Mouse (Mus musculus) MEL (cell line): ENCODE results near the gene Cldn3. TPM values are rescaled to one million over a fixed set of nuclear protein-coding genes. Genes with fewer than 3 reads are reported as not detected.

Experiments used
- DNase-seq: peaks from one replicate; pipeline ENCODE4 v3.0.0; 2011; ENCODE audit warnings: low read depth, low spot score
- H3K27ac ChIP-seq: 2 replicates; pipeline ENCODE4 v1.5.1; 2012; ENCODE audit warnings: low read depth, mild to moderate bottlenecking, control low read depth, low read length, moderate library complexity; ENCODE audit not compliant: control insufficient read depth
- H3K27me3 ChIP-seq, 2 experiments: fragments of 150-350 bp in 1 of 2; sonication (generic) in 1 of 2; 2 replicates each; pipeline ENCODE4 v1.6.1; 2012; ENCODE audit warnings: low read length in 2 of 2, mild to moderate bottlenecking in 2 of 2, improper control_type of control experiment in 1 of 2, moderate library complexity in 1 of 2; ENCODE audit not compliant: insufficient read depth in 2 of 2, control insufficient read depth in 1 of 2
- H3K36me3 ChIP-seq, 2 experiments: 2 replicates each; pipeline ENCODE4 v1.6.1; 2012 to 2014; ENCODE audit warnings: low read length in 2 of 2, improper control_type of control experiment in 1 of 2, inconsistent platforms in 1 of 2, mild to moderate bottlenecking in 1 of 2; ENCODE audit not compliant: insufficient read depth in 2 of 2, control insufficient read depth in 1 of 2
- H3K4me1 ChIP-seq, 2 experiments: fragments of 150-350 bp in 1 of 2; sonication (generic) in 1 of 2; 2 replicates each; pipeline ENCODE4 v1.6.1; 2012; ENCODE audit warnings: low read length in 2 of 2, improper control_type of control experiment in 1 of 2, mild to moderate bottlenecking in 1 of 2; ENCODE audit not compliant: insufficient read depth in 2 of 2, control insufficient read depth in 1 of 2
- H3K4me3 ChIP-seq, 2 experiments: fragments of 150-350 bp in 1 of 2; sonication (generic) in 1 of 2; 2 replicates each; pipeline ENCODE4 v1.5.1; 2012; ENCODE audit warnings: low read depth in 2 of 2, low read length in 2 of 2, mild to moderate bottlenecking in 2 of 2, moderate library complexity in 2 of 2, control low read depth in 1 of 2, improper control_type of control experiment in 1 of 2; ENCODE audit not compliant: control insufficient read depth in 1 of 2, insufficient read depth in 1 of 2
- H3K79me2 ChIP-seq: 2 replicates; pipeline ENCODE4 v1.6.1; 2012; ENCODE audit warnings: mild to moderate bottlenecking, low read length, moderate library complexity; ENCODE audit not compliant: control insufficient read depth, poor library complexity, insufficient read depth
- H3K9ac ChIP-seq: 2 replicates; pipeline ENCODE4 v1.6.1; 2012; ENCODE audit warnings: low read depth, mild to moderate bottlenecking, control low read depth, low read length, moderate library complexity; ENCODE audit not compliant: control insufficient read depth, poor library complexity, severe bottlenecking
- H3K9me3 ChIP-seq: fragments of 150-350 bp; sonication (generic); replicated peaks from 2 replicates; pipeline ENCODE4 v1.6.1; 2012; ENCODE audit warnings: mild to moderate bottlenecking, low read length, improper control_type of control experiment, moderate library complexity; ENCODE audit not compliant: insufficient read depth
- ELF1 ChIP-seq: IDR thresholded peaks from 2 replicates; pipeline ENCODE4 v1.6.1; 2014; ENCODE audit warnings: low read depth, mild to moderate bottlenecking, inconsistent platforms, low read length, improper control_type of control experiment, moderate library complexity
- EP300 ChIP-seq, 2 experiments: IDR thresholded peaks; 2 replicates each; pipeline ENCODE4 v1.6.1; 2011; ENCODE audit warnings: improper control_type of control experiment in 2 of 2, low read length in 2 of 2, low read depth in 1 of 2, mild to moderate bottlenecking in 1 of 2
- ETS1 ChIP-seq: IDR thresholded peaks from 2 replicates; pipeline ENCODE4 v1.6.1; 2012; ENCODE audit warnings: low read depth, mild to moderate bottlenecking, inconsistent platforms, low read length, improper control_type of control experiment, moderate library complexity
- GABPA ChIP-seq: IDR thresholded peaks from 2 replicates; pipeline ENCODE4 v1.6.1; 2012; ENCODE audit warnings: low read depth, mild to moderate bottlenecking, inconsistent platforms, low read length, improper control_type of control experiment, moderate library complexity
- HCFC1 ChIP-seq: IDR thresholded peaks from 2 replicates; pipeline ENCODE4 v1.6.1; 2012; ENCODE audit warnings: low read depth, mild to moderate bottlenecking, inconsistent platforms, low read length, improper control_type of control experiment, moderate library complexity
- MYB ChIP-seq: IDR thresholded peaks from 2 replicates; pipeline ENCODE4 v1.6.1; 2011; ENCODE audit warnings: mild to moderate bottlenecking, low read depth, low read length, improper control_type of control experiment
- POLR2A ChIP-seq, 2 experiments: IDR thresholded peaks; 2 replicates each; pipeline ENCODE4 v1.6.1; 2011 to 2012; ENCODE audit warnings: low read length in 2 of 2, mild to moderate bottlenecking in 2 of 2, control low read depth in 1 of 2, improper control_type of control experiment in 1 of 2, low read depth in 1 of 2, moderate library complexity in 1 of 2; ENCODE audit not compliant: control insufficient read depth in 1 of 2, insufficient read depth in 1 of 2, poor library complexity in 1 of 2
- POLR2AphosphoS2 ChIP-seq: IDR thresholded peaks from 2 replicates; pipeline ENCODE4 v1.6.1; 2011; ENCODE audit warnings: low read length, improper control_type of control experiment
- POLR2AphosphoS5 ChIP-seq: IDR thresholded peaks from 2 replicates; pipeline ENCODE4 v1.6.1; 2012; ENCODE audit warnings: low read depth, borderline replicate concordance, mild to moderate bottlenecking, inconsistent platforms, low read length, moderate library complexity, mixed read lengths
- TAL1 ChIP-seq: IDR thresholded peaks from 2 replicates; pipeline ENCODE4 v1.6.1; 2012; ENCODE audit warnings: mild to moderate bottlenecking, inconsistent platforms, low read length, moderate library complexity, mixed read lengths
- USF1 ChIP-seq: IDR thresholded peaks from 2 replicates; pipeline ENCODE4 v1.6.1; 2014; ENCODE audit warnings: low read depth, mild to moderate bottlenecking, inconsistent platforms, low read length, improper control_type of control experiment, moderate library complexity
- ZMIZ1 ChIP-seq: IDR thresholded peaks from 2 replicates; pipeline ENCODE4 v1.6.1; 2012; ENCODE audit warnings: low read depth, mild to moderate bottlenecking, inconsistent platforms, low read length, improper control_type of control experiment, moderate library complexity
- polyA plus RNA-seq, 2 experiments: library from polyadenylated mRNA; stranded (reverse) in 1 of 2; unstranded in 1 of 2; fragments of >175 nt in 1 of 2; fragments of >200 nt in 1 of 2; gene quantifications; 2 replicates each; pipeline versions ENCODE4 v1.2.1 to v1.2.4; 2012; ENCODE audit warnings: low replicate concordance in 2 of 2, low read depth in 1 of 2; ENCODE audit not compliant: insufficient read length in 2 of 2, insufficient read depth in 1 of 2, missing spikeins in 1 of 2
- total RNA-seq: library from RNA; depleted of rRNA; stranded (reverse); fragments of 300-350 nt; gene quantifications from 2 replicates; pipeline ENCODE4 v1.2.3, GENCODE M21; 2012

Gene Cldn3
- total and polyA plus RNA-seq, 3 experiments: 1.1 TPM; not detected in 2

- TF ChIP-seq USF1 (no peak), EP300 (IDR thresholded peaks at IDR 0.05; ENCODE audit: low read depth in 1 of 2, low read length in 2 of 2) (no peak), MYB (no peak), ELF1 (no peak)
- TF ChIP-seq, all 39 proteins: peak for 9
Observed at GRCm38 (mm10) chr5:134965852-134966821, 19.9 kb upstream of the Cldn3 start (continued).

GRCm38 (mm10) chr5:134967164-134967944 lies 18.7 kb upstream of the Cldn3 start:
- no peaks in the 10 kb centered on the region for H3K9me3 ChIP-seq
- no peak for DNase-seq
- H3K79me2 ChIP-seq: no peaks in the 10 kb centered on the region
- no peak overlapping the region for H3K4me3 ChIP-seq
- no peak overlapping the region for H3K9ac ChIP-seq
- peaks cover 0 to 5% of the 10 kb centered on the region in 2 experiments; a peak in 3 of 4 replicates for H3K4me1 ChIP-seq
- TF ChIP-seq ETS1 (no peak), ZMIZ1 (no peak), USF1 (no peak), POLR2AphosphoS5 (peak; percentile 79; the same call in 1 of the 2 replicates), HCFC1 (no peak), GABPA (no peak), TAL1 (no peak)
- H3K27ac ChIP-seq: no peak overlapping the region
- H3K27me3 ChIP-seq: no peaks in the 10 kb centered on the region; a peak in 1 of 4 replicates
- peaks cover 0 to 5% of the 10 kb centered on the region in 2 experiments; a peak in 2 of 4 replicates for H3K36me3 ChIP-seq

- H3K79me2 ChIP-seq: 0 out of 2 replicates have a peak, but pooled peaks cover 2% of the 10 kb centered on the region
- no peak overlapping the region for H3K9ac ChIP-seq
- H3K27ac ChIP-seq: no peak overlapping the region
- H3K9me3 ChIP-seq: no peaks in the 10 kb centered on the region
- H3K27me3 ChIP-seq: no peaks in the 10 kb centered on the region
- no peak overlapping the region for H3K4me3 ChIP-seq
- TF ChIP-seq ETS1 (0 out of 2 replicates have a peak, but pooled peaks have one; percentile 3), POLR2AphosphoS2 (peak; percentile 81; the same call in 1 of the 2 replicates), POLR2AphosphoS5 (peak; percentile 83), EP300 (IDR thresholded peaks at IDR 0.05; ENCODE audit: low read depth in 1 of 2, low read length in 2 of 2) (no peak), POLR2A (IDR thresholded peaks at IDR 0.05; ENCODE audit: control insufficient read depth in 1 of 2, insufficient read depth in 1 of 2, low read depth in 1 of 2, low read length in 2 of 2, poor library complexity in 1 of 2) (peak in 1 of 2 experiments; percentile 41; a peak in 1 of 4 replicates)
- peaks cover 0 to 17% of the 10 kb centered on the region in 2 experiments; a peak in 2 of 4 replicates for H3K36me3 ChIP-seq
- H3K4me1 ChIP-seq: peaks cover 4 to 27% of the 10 kb centered on the region in 2 experiments
- peak; percentile 48 for DNase-seq
Observed at GRCm38 (mm10) chr5:134970671-134971070, 15.3 kb upstream of the Cldn3 start.
